Comparison of ENCODE assay signal across 10 mouse cellular contexts in the genomic region with DNA sequence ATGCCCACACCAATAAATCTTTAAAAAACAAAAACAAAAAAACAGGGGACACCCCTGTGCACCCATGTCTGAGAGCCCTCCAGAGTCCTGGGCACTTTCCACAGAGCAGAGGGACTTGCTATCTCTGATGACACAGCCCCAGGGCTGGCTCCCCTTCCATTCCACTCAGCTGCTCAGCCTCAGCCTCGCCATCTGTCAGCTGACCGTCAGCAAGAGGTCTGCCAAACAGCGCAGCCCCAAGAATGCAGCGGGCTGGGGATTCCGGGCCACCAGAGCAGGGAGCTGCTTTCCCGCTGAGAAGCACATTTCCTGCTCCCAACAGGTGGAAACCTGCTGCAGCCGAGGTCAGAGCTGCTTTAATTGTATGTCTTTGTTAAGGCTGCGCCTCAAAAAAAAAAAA.
DNase-seq lines count a peak whose midpoint lies in the region; ATAC-seq and TF ChIP-seq lines count a peak whose summit lies in the region.
"Had no signal": no experiment of that assay in that cellular context is flagged by ENCODE, and none has a peak within 500 bp of the region (broad histone marks: within the 10 kb centered on the region; RNA-seq: fewer than 3 reads in every experiment).

No protein-coding gene starts in this region.

- peak overlapping the region; percentile 72; the same call in 1 of the 2 replicates for H3K27ac ChIP-seq in heart, embryonic 11.5 days (ENCODE audit: low read depth, low read length)
- no peak overlapping the region for H3K27ac ChIP-seq in lung, embryonic 16.5 days (ENCODE audit: low read length)
- H3K27ac ChIP-seq: macrophage had no signal

- H3K9me3 ChIP-seq in heart, embryonic 11.5 days (replicated peaks; ENCODE audit: control insufficient read depth, low read length) = no peaks in the 10 kb centered on the region
- no peaks in the 10 kb centered on the region for H3K9me3 ChIP-seq in lung, embryonic 16.5 days (ENCODE audit: control insufficient read depth, low read length)

- H3K4me1 ChIP-seq in heart, embryonic 11.5 days (ENCODE audit: control insufficient read depth, insufficient read depth, low read length) = peaks cover 38% of the 10 kb centered on the region
- H3K4me1 ChIP-seq in lung, embryonic 16.5 days (replicated peaks; ENCODE audit: control insufficient read depth, insufficient read depth, low read length) = peaks cover 6% of the 10 kb centered on the region; the same call in 1 of the 2 replicates

- no peaks in the 10 kb centered on the region for H3K27me3 ChIP-seq in heart, embryonic 11.5 days (ENCODE audit: control insufficient read depth, insufficient read depth, low read length)
- H3K27me3 ChIP-seq in lung, embryonic 16.5 days (ENCODE audit: control insufficient read depth, insufficient read depth, low read depth, low read length) = no peaks in the 10 kb centered on the region; the same call in 1 of the 2 replicates
- H3K27me3 ChIP-seq: CH12.LX had no signal

- peak; percentile 35 for DNase-seq in gastrocnemius, postnatal 10 days
- no peak for DNase-seq in gastrocnemius, postnatal 36 days
- peak; percentile 66 for DNase-seq in brain, embryonic 14.5 days (ENCODE audit: low read depth)
- DNase-seq in adrenal gland, postnatal 4 days (ENCODE audit: low spot score in 2 of 2) = no peak
- DNase-seq in spleen, adult 18-20 months = no peak
- no peak for DNase-seq in urinary bladder, postnatal 36 days (ENCODE audit: low spot score in 2 of 2)

- no peak overlapping the region for H3K9ac ChIP-seq in heart, embryonic 11.5 days (ENCODE audit: low read depth, low read length)
- H3K9ac ChIP-seq in lung, embryonic 16.5 days (ENCODE audit: low read length) = no peak overlapping the region

- 4% methylated on average over 8 of the region's 8 CpGs for WGBS in heart, embryonic 11.5 days (ENCODE audit: insufficient replicate concordance)
- 7% methylated on average over 8 of the region's 8 CpGs for WGBS in lung, embryonic 16.5 days

- intact Hi-C loops in gastrocnemius, postnatal 36 days (cut with DNase I) = no loop called here

- ATAC-seq in heart, embryonic 11.5 days (replicated peaks; ENCODE audit: insufficient number of reproducible peaks, low FRiP score, low TSS enrichment) = peak; percentile 45; the same call in 1 of the 2 replicates
- peak; percentile 79 for ATAC-seq in lung, embryonic 16.5 days (ENCODE audit: low read depth)

- TF ChIP-seq CTCF in brain, embryonic 14.5 days (IDR thresholded peaks at IDR 0.05; ENCODE audit: borderline replicate concordance, extremely low read depth, insufficient read depth, insufficient read length) = no peak

- no peak for TF ChIP-seq POLR2A in brain, embryonic 14.5 days (IDR thresholded peaks at IDR 0.05; ENCODE audit: borderline replicate concordance, extremely low read depth, insufficient read depth, insufficient read length, poor library complexity, severe bottlenecking)

- peak overlapping the region; percentile 20; the same call in 1 of the 2 replicates for H3K4me2 ChIP-seq in heart, embryonic 11.5 days
- H3K4me2 ChIP-seq in lung, embryonic 16.5 days (ENCODE audit: low read depth, low read length) = no peak overlapping the region

- H3K36me3 ChIP-seq in heart, embryonic 11.5 days (ENCODE audit: control insufficient read depth, insufficient read depth, low read length) = no peaks in the 10 kb centered on the region
- H3K36me3 ChIP-seq in lung, embryonic 16.5 days (ENCODE audit: control insufficient read depth, insufficient read depth, low read length) = no peaks in the 10 kb centered on the region

- H3K4me3 ChIP-seq in heart, embryonic 11.5 days (ENCODE audit: low read depth, low read length) = no peak overlapping the region
- H3K4me3 ChIP-seq in lung, embryonic 16.5 days (ENCODE audit: low read length) = no peak overlapping the region

Comparison
In these comparisons a context has a peak if more than half of its experiments do, and no peak if none do; other contexts are left out.
1. DNase-seq: peak in gastrocnemius, postnatal 10 days (single experiment) and brain, embryonic 14.5 days (single experiment); none in gastrocnemius, postnatal 36 days (0 of 2), adrenal gland, postnatal 4 days (0 of 2), spleen, adult 18-20 months (0 of 2) and urinary bladder, postnatal 36 days (0 of 2).